Mouse (Mus musculus): ENCODE measurements around the gene Mettl9.
"Not testable (repeated sequence)": the region's sequence is repeated elsewhere in the genome, so short reads cannot be mapped to it uniquely, and the experiment has no call there.

The Mettl9 gene

GRCm38 (mm10) chr7:121033856-121034652 is at the start of gene Mettl9:
Gene Mettl9 (plus strand): TSS chr7:121034445.
- peak; percentile 98 for ATAC-seq (ENCODE audit: insufficient number of reproducible peaks, low FRiP score, low TSS enrichment)

GRCm38 (mm10) chr7:120991191-120991590 is 43.1 kb upstream of the Mettl9 start:
- no peak for ATAC-seq (ENCODE audit: insufficient number of reproducible peaks, low FRiP score, low TSS enrichment)

- ATAC-seq (ENCODE audit: insufficient number of reproducible peaks, low FRiP score, low TSS enrichment): no peak
Observed at GRCm38 (mm10) chr7:120999021-120999530, 35.2 kb upstream of the Mettl9 start.

GRCm38 (mm10) chr7:121000065-121000822 is 34.0 kb upstream of the Mettl9 start:
- no peak for ATAC-seq (ENCODE audit: insufficient number of reproducible peaks, low FRiP score, low TSS enrichment)

GRCm38 (mm10) chr7:121001879-121002278 is 32.4 kb upstream of the Mettl9 start:
- no peak for ATAC-seq (ENCODE audit: insufficient number of reproducible peaks, low FRiP score, low TSS enrichment)

GRCm38 (mm10) chr7:121002407-121002928 is 31.8 kb upstream of the Mettl9 start:
- no peak for ATAC-seq (ENCODE audit: insufficient number of reproducible peaks, low FRiP score, low TSS enrichment)

- no peak for ATAC-seq (ENCODE audit: insufficient number of reproducible peaks, low FRiP score, low TSS enrichment)
Observed at GRCm38 (mm10) chr7:121003793-121004418, 30.3 kb upstream of the Mettl9 start.

- ATAC-seq (ENCODE audit: insufficient number of reproducible peaks, low FRiP score, low TSS enrichment): no peak
Observed at GRCm38 (mm10) chr7:121011794-121012689, 22.2 kb upstream of the Mettl9 start.

GRCm38 (mm10) chr7:121014486-121014885 is 19.8 kb upstream of the Mettl9 start:
- no peak for ATAC-seq (ENCODE audit: insufficient number of reproducible peaks, low FRiP score, low TSS enrichment)

GRCm38 (mm10) chr7:121018778-121019177 is 15.5 kb upstream of the Mettl9 start:
- ATAC-seq (ENCODE audit: insufficient number of reproducible peaks, low FRiP score, low TSS enrichment): no peak

- ATAC-seq (ENCODE audit: insufficient number of reproducible peaks, low FRiP score, low TSS enrichment): no peak
Observed at GRCm38 (mm10) chr7:121020277-121020676, 14.0 kb upstream of the Mettl9 start.

- ATAC-seq (ENCODE audit: insufficient number of reproducible peaks, low FRiP score, low TSS enrichment): no peak
Observed at GRCm38 (mm10) chr7:121025221-121026008, 8.8 kb upstream of the Mettl9 start.

GRCm38 (mm10) chr7:121026300-121026699 is 7.9 kb upstream of the Mettl9 start:
- ATAC-seq (ENCODE audit: insufficient number of reproducible peaks, low FRiP score, low TSS enrichment): no peak

GRCm38 (mm10) chr7:121029947-121030346 is 4.3 kb upstream of the Mettl9 start:
- ATAC-seq (ENCODE audit: insufficient number of reproducible peaks, low FRiP score, low TSS enrichment): not testable (repeated sequence)

- peak; percentile 74 for ATAC-seq (ENCODE audit: insufficient number of reproducible peaks, low FRiP score, low TSS enrichment)
Observed at GRCm38 (mm10) chr7:121034701-121035141, 476 bp downstream of the Mettl9 start.

GRCm38 (mm10) chr7:121035161-121035721 is 996 bp downstream of the Mettl9 start:
- peak; percentile 38; the same call in 1 of the 2 replicates for ATAC-seq (ENCODE audit: insufficient number of reproducible peaks, low FRiP score, low TSS enrichment)

- no peak for ATAC-seq (ENCODE audit: insufficient number of reproducible peaks, low FRiP score, low TSS enrichment)
Observed at GRCm38 (mm10) chr7:121040595-121040994, 6.3 kb downstream of the Mettl9 start.

GRCm38 (mm10) chr7:121041989-121042388 is 7.7 kb downstream of the Mettl9 start:
- ATAC-seq (ENCODE audit: insufficient number of reproducible peaks, low FRiP score, low TSS enrichment): no peak

Measured in cerebellum, adult (tissue).